Mouse (Mus musculus): Measurements from ENCODE around the gene Cyp2f2.

Gene Cyp2f2

GRCm38 (mm10) chr7:27178324-27179216 lies 58.9 kb downstream of the Cyp2f2 start, which contains the start of gene Rab4b:
Gene Rab4b (minus strand): TSS chr7:27178896.
- in situ Hi-C loops (cut with MseI, MboI) = no loop called here

GRCm38 (mm10) chr7:27179217-27179918 lies 59.7 kb downstream of the Cyp2f2 start:
- in situ Hi-C loops (cut with MseI, MboI) = no loop called here

- in situ Hi-C loops (cut with MseI, MboI) = no loop called here
These were observed 60.3 kb downstream of the Cyp2f2 start for GRCm38 (mm10) chr7:27180036-27180435.

- in situ Hi-C loops (cut with MseI, MboI) = no loop called here
These were observed 61.4 kb downstream of the Cyp2f2 start, which contains the start of the genes Gm21983 and Mia for GRCm38 (mm10) chr7:27180837-27181695. Gene Gm21983 (minus strand): TSS chr7:27181086. Gene Mia (minus strand): TSS chr7:27181157.

- in situ Hi-C loops (cut with MseI, MboI) = no loop called here
These were observed 62.8 kb downstream of the Cyp2f2 start for GRCm38 (mm10) chr7:27182498-27182897.
